Mouse (Mus musculus): ENCODE results near the gene Fbxl18.
"Not testable (repeated sequence)": the region's sequence is repeated elsewhere in the genome, so short reads cannot be mapped to it uniquely, and the experiment has no call there.

Gene Fbxl18

DNA sequence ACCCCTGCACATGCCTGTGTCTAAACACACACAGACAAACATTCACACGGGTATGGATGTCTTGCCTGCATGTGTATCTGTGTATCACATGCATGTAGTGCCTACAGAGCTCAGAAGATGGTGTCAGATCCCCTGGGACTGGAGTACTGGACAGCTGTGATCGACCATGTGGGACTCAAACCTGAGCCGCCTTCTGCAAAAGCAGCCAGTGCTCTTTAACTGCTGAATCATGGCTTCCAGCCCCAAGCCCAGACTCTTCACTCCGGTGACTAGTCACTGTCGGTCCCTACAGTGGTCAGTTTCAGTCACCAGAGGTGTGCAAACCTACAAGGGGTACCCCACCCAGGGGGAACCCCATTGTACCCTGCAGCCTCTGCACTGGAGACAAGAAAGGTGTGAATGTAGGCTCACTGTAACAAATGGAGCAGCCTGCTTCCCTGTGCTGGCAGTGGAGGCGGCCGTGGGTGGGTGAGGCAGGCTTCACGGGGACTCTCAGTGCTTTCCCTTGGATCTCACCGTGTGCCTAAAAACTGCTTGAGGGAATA is 3.9 kb upstream of the Fbxl18 start:
- peak; percentile 77 for DNase-seq

- no peak for DNase-seq
These were observed 3.1 kb upstream of the Fbxl18 start for GRCm38 (mm10) chr5:142898316-142898715.

GRCm38 (mm10) chr5:142897568-142898248 is 2.5 kb upstream of the Fbxl18 start:
- DNase-seq, result no peak

- no peak for DNase-seq
These were observed 1.5 kb upstream of the Fbxl18 start for GRCm38 (mm10) chr5:142896713-142897112.

DNA sequence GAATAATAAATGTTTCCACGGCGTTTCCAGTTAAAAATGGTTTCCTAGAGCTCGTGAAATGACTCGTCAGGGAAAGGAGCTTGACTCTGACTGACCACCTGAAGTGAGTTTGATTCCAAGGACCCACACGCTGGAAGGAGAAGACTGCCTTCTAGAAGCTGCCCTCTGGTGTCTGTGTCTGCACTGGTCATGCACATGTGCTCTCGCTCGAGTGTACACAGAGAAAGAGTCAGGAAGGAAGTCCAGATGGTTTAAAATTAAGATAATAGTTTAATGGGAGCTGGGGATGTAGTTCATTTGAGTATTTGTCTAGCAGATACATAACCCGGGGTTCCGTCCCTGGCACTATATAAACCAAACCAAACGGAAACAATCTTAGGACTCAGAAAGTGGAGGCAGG is 971 bp upstream of the Fbxl18 start:
- DNase-seq, result no peak

GRCm38 (mm10) chr5:142891396-142891795 is 3.8 kb downstream of the Fbxl18 start:
- no peak for DNase-seq

- not testable (repeated sequence) for DNase-seq
These were observed 7.7 kb downstream of the Fbxl18 start for GRCm38 (mm10) chr5:142887533-142887932.

DNA sequence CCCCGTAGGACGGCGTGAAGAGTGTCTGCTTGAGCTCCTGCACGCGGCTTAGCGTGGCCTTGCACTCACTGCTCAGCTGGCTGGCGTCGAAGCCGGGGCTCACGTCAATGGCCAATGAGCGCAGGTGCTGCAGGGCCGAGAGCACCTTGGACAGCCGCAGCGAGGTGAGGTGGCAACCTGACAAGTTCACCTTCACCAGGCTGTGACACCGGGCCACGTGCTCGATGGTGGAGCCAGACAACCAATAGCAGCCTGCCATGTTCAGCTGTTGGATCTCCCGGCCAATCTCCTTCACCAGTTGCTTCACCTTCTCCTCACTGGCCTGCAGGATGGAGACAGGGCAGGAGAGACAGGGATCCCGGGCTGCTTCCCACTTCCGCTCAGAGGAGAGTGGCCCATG is 8.5 kb downstream of the Fbxl18 start:
- DNase-seq, result no peak

- no peak for DNase-seq
These were observed 9.0 kb downstream of the Fbxl18 start for GRCm38 (mm10) chr5:142886181-142886580.

- DNase-seq, result no peak
These were observed 12.8 kb downstream of the Fbxl18 start for GRCm38 (mm10) chr5:142882471-142882870.

DNA sequence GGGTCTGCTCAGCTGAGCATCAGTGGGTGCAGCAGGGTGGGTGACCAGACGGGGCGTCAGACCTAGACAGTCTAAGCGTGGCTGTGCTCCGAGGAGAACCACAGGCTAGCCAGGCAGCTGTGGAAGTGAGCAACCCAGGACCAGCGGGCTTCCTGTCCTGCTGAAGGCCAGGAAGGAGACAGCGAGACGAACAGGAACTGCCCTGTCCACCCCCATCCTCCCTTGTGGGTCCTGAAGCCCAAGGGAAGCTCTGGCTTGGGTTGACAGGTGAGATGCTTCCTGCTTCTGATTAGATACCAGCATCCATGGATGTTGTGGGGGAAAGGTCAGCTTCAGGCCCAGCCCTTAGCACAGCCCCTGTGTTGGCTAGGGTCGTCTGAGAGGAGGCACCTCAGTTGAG is 13.3 kb downstream of the Fbxl18 start:
- no peak for DNase-seq

GRCm38 (mm10) chr5:142880806-142881516 is 14.3 kb downstream of the Fbxl18 start:
- no peak for DNase-seq

GRCm38 (mm10) chr5:142880246-142880645 is 15.0 kb downstream of the Fbxl18 start:
- peak; percentile 72 for DNase-seq

GRCm38 (mm10) chr5:142879318-142880175 is 15.7 kb downstream of the Fbxl18 start:
- DNase-seq, result peak; percentile 76

- peak; percentile 73 for DNase-seq
These were observed 16.7 kb downstream of the Fbxl18 start for GRCm38 (mm10) chr5:142878570-142878969.

DNA sequence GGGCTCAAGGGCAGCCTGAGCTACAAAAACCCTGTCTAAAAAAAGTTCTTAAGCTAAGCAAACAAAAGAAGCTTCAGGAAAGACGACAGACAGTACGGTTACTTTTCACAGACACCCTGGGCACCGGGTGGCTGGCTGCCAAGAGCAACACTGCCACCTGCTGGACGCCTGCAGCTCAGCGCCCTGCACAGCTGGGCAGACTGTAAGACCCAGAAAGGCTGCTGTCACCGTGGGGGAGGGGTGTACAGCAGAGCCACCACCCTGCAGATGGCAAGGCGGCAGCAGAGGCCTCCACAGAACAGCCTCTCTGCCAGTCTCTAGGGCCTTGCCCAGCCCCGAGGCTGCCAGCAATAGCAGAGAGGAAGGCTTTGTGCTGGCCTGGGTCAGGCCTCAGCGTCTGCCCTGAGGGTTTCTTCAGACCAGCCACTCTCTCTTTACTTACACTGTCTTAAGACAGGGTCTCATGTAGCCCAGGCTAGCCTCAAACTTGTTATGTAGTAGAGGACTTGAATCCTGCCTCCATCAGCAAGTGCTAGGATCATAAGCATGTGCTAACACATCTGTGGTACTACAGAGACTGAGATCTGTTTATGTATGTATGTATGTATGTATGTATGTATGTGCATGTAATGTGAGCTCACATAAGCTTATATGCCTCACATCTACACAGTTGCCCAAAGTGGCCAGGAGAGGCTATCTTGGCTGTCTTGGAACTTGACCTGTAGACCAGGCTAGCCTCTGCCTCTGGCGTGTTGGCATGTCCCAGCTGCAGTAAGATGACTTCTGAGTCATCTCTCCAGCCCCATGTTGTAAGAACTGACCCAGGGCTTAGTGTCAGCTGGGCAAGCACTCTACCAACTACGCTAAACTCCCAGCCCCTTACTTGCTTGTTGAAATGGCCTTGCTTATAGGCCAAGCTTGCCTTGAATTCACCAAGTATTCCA is 17.6 kb downstream of the Fbxl18 start:
- DNase-seq, result peak; percentile 86

- no peak for DNase-seq
These were observed 18.3 kb downstream of the Fbxl18 start for GRCm38 (mm10) chr5:142876896-142877295.

GRCm38 (mm10) chr5:142875513-142875905 is 19.7 kb downstream of the Fbxl18 start:
- no peak for DNase-seq

DNA sequence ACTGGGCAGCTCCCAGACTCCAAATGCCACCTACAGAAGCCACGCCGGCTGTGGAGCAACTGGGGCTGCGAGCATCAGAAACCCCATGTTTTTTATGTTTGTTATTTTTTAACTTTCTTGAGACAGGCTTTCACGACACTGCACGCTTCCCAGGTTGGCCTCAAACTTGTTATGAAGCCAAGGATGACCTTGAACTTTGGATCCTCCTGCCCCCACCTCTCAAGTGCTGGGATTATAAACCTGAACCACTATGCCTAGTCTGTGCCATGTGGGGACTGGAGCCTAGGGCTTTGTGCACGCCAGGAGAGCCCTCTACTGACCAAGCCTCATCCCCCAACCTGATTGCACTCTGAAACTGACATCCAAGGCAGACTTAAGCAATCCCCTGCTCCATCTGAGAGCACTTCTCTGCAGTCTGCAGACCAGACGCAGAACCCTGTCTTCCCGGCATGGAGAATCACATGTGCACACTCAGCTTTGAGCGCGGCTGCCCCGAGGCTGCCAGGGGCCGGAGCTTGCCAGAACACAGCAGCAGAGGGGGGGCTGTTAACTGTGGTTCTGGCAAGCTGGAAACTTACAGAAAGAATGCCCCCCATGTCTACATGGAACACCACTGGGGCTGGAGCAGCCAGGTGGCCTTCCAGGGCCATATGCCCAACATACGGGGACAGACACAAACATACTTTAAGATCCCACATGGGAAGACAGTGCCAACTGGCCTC is 20.3 kb downstream of the Fbxl18 start:
- no peak for DNase-seq

GRCm38 (mm10) chr5:142873718-142874117 is 21.5 kb downstream of the Fbxl18 start:
- no peak for DNase-seq

DNA sequence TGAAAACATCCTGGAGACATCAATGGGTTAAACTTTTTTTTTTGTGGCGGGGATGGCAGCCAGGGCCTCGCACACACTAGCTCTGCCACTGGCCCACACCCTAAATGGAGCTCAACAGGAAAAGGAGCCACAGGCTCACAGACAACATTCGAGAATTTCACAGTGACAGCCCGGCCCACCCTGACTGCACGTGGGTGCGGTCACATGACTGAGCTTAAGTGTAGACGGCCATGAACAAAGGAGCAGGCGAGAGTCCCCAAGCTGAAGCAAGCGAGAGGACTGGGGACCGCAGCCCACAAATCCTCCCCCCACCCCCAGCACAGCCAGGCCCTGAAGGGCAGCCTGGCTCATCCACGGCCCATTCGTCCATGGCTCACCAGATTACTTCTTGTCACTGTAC is 23.5 kb downstream of the Fbxl18 start:
- DNase-seq, result no peak

Measured in right cerebral cortex, postnatal 25 days (tissue).